Mouse (Mus musculus) myocyte (in vitro differentiated cells): ENCODE results near the gene Cs. TPM values are rescaled to one million over a fixed set of nuclear protein-coding genes. Genes with fewer than 3 reads are reported as not detected.
A peak's percentile ranks its signal among the peaks of the same experiment; 100 is the strongest.

Source experiments
- H3K27me3 ChIP-seq: one replicate; pipeline ENCODE4 v1.6.1; 2011; ENCODE audit not compliant: control insufficient read depth, insufficient read depth, insufficient read length
- H3K36me3 ChIP-seq: one replicate; pipeline ENCODE4 v1.6.1; 2011; ENCODE audit not compliant: control insufficient read depth, insufficient read depth
- H3K4me2 ChIP-seq: one replicate; pipeline ENCODE4 v1.6.1; 2011; ENCODE audit warnings: low read depth, control low read depth
- H3K4me3 ChIP-seq: one replicate; pipeline ENCODE4 v1.5.1; 2011; ENCODE audit warnings: mild to moderate bottlenecking, control low read depth, moderate library complexity
- H3K79me2 ChIP-seq: one replicate; pipeline ENCODE4 v1.6.1; 2011; ENCODE audit not compliant: control insufficient read depth, insufficient read depth
- H3ac ChIP-seq: one replicate; pipeline ENCODE4 v1.6.1; 2011; ENCODE audit not compliant: control insufficient read depth, insufficient read length
- CEBPB ChIP-seq: IDR thresholded peaks from 2 replicates; pipeline ENCODE4 v1.6.1; 2011; ENCODE audit warnings: mild to moderate bottlenecking, moderate library complexity; ENCODE audit not compliant: poor library complexity, insufficient read depth, severe bottlenecking
- E2F4 ChIP-seq: IDR thresholded peaks from one replicate; pipeline ENCODE4 v1.6.1; 2011; ENCODE audit warnings: mild to moderate bottlenecking, control low read depth, moderate library complexity; ENCODE audit not compliant: insufficient read depth
- MAX ChIP-seq: IDR thresholded peaks from one replicate; pipeline ENCODE4 v1.6.1; 2011; ENCODE audit warnings: low read depth, mild to moderate bottlenecking, control low read depth
- MYOD1 ChIP-seq, 3 experiments: IDR thresholded peaks; one replicate each; pipeline ENCODE4 v1.6.1; 2011; ENCODE audit warnings: control low read depth in 2 of 3, low read depth in 2 of 3, mild to moderate bottlenecking in 2 of 3, moderate library complexity in 1 of 3; ENCODE audit not compliant: insufficient read length in 2 of 3, control insufficient read depth in 1 of 3
- MYOG ChIP-seq, 3 experiments: IDR thresholded peaks; one replicate each; pipeline ENCODE4 v1.6.1; 2011; ENCODE audit warnings: control low read depth in 2 of 3, low read depth in 2 of 3, mild to moderate bottlenecking in 2 of 3; ENCODE audit not compliant: insufficient read length in 2 of 3, control insufficient read depth in 1 of 3, insufficient read depth in 1 of 3
- POLR2A ChIP-seq: IDR thresholded peaks from one replicate; pipeline ENCODE4 v1.6.1; 2011; ENCODE audit warnings: low read depth, mild to moderate bottlenecking, control low read depth, moderate library complexity; ENCODE audit not compliant: insufficient read length
- POLR2AphosphoS2 ChIP-seq: IDR thresholded peaks from one replicate; pipeline ENCODE4 v1.6.1; 2011; ENCODE audit warnings: low read depth, control low read depth; ENCODE audit not compliant: insufficient read length
- REST ChIP-seq: IDR thresholded peaks from one replicate; pipeline ENCODE4 v1.6.1; 2011; ENCODE audit warnings: mild to moderate bottlenecking, control low read depth, moderate library complexity; ENCODE audit not compliant: insufficient read depth, insufficient read length
- SRF ChIP-seq: IDR thresholded peaks from one replicate; pipeline ENCODE4 v1.6.1; 2011; ENCODE audit warnings: low read depth; ENCODE audit not compliant: control insufficient read depth, insufficient read length
- TCF12 ChIP-seq: IDR thresholded peaks from one replicate; pipeline ENCODE4 v1.6.1; 2011; ENCODE audit warnings: mild to moderate bottlenecking, control low read depth; ENCODE audit not compliant: poor library complexity, insufficient read depth, severe bottlenecking
- TCF3 ChIP-seq: IDR thresholded peaks from one replicate; pipeline ENCODE4 v1.6.1; 2011; ENCODE audit warnings: low read depth, control low read depth; ENCODE audit not compliant: insufficient read length
- USF1 ChIP-seq: IDR thresholded peaks from one replicate; pipeline ENCODE4 v1.6.1; 2011; ENCODE audit warnings: low read depth, mild to moderate bottlenecking, control low read depth, moderate library complexity
- polyA plus RNA-seq: library from polyadenylated mRNA; unstranded; fragments of >200 nt; fragmentation: generic; extraction: Trizol; gene quantifications from one replicate; pipeline ENCODE4 v1.2.1, GENCODE M21; 2012; ENCODE audit warnings: missing spikeins

The Cs gene
- polyA plus RNA-seq, 1 experiment, result 253 TPM

- Histone ChIP-seq H3ac (no peak overlapping the region), H3K4me3 (no peak overlapping the region), H3K36me3 (no peaks in the 10 kb centered on the region), H3K4me2 (peak overlapping the region; percentile 0), H3K27me3 (no peaks in the 10 kb centered on the region), H3K79me2 (peaks cover 9% of the 10 kb centered on the region)
- TF ChIP-seq TCF3 (no peak), REST (no peak), USF1 (peak; percentile 62), MYOD1 (IDR thresholded peaks at IDR 0.05; ENCODE audit: control insufficient read depth in 1 of 3, insufficient read length in 2 of 3, low read depth in 2 of 3) (no peak), SRF (no peak)
These were observed 35.6 kb downstream of the Cs start for GRCm38 (mm10) chr10:128372989-128373748.

DNA sequence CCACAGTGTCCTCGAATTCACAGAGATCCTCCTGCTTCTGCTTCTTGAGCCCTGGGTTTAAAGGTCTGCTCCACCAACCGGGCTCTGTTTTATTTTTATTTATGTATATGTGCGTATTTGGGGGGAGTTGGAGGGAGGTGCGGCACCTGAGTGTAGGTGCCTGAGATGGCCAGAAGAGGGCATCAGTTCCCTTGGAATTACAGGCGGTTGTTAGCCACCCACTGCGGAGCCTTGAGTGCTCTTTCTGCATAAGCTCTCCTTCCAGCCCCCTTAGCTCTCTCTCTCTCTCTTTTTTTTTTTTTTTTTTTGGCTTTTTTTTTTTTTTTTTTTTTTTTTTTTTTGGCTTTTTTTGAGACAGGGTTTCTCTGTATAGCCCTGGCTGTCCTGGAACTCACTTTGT, 36.9 kb downstream of the Cs start:
- peaks cover 3% of the 10 kb centered on the region for H3K36me3 ChIP-seq
- no peak overlapping the region for H3K4me2 ChIP-seq
- H3K79me2 ChIP-seq, result peaks cover 20% of the 10 kb centered on the region
- no peaks in the 10 kb centered on the region for H3K27me3 ChIP-seq
- TF ChIP-seq TCF12 (no peak), POLR2A (no peak)
- no peak overlapping the region for H3K4me3 ChIP-seq
- no peak overlapping the region for H3ac ChIP-seq

GRCm38 (mm10) chr10:128376099-128376454, 38.5 kb downstream of the Cs start:
- no peak for TF ChIP-seq TCF12
- TF ChIP-seq E2F4, result no peak
- TF ChIP-seq POLR2AphosphoS2, result no peak
- no peak for TF ChIP-seq POLR2A
- TF ChIP-seq CEBPB, result no peak
- TF ChIP-seq MYOG (IDR thresholded peaks at IDR 0.05; ENCODE audit: control insufficient read depth in 1 of 3, insufficient read depth in 1 of 3, insufficient read length in 2 of 3, low read depth in 2 of 3), result no peak
- no peak for TF ChIP-seq MAX
- no peak for TF ChIP-seq USF1
- TF ChIP-seq TCF3, result no peak
- TF ChIP-seq SRF, result no peak
- TF ChIP-seq MYOD1 (IDR thresholded peaks at IDR 0.05; ENCODE audit: control insufficient read depth in 1 of 3, insufficient read length in 2 of 3, low read depth in 2 of 3), result no peak
- no peak for TF ChIP-seq REST
- Histone ChIP-seq H3ac (peak overlapping the region; percentile 35), H3K27me3 (no peaks in the 10 kb centered on the region), H3K79me2 (peaks cover 27% of the 10 kb centered on the region), H3K4me2 (peak overlapping the region; percentile 97), H3K4me3 (peak overlapping the region; percentile 56), H3K36me3 (peaks cover 18% of the 10 kb centered on the region)

GRCm38 (mm10) chr10:128376455-128377211, 39.1 kb downstream of the Cs start, which contains the start of gene Ankrd52:
Gene Ankrd52, plus strand, starts transcription at chr10:128377115.
- Histone ChIP-seq H3K4me2 (peak within 1 kb of the TSS; percentile 97), H3K36me3 (peaks cover 18% of the 10 kb centered on the region), H3K79me2 (peaks cover 27% of the 10 kb centered on the region), H3ac (peak within 1 kb of the TSS; percentile 35), H3K4me3 (peak within 1 kb of the TSS; percentile 56), H3K27me3 (no peaks in the 10 kb centered on the region)
- TF ChIP-seq REST (no peak), POLR2A (peak; percentile 74), SRF (no peak), E2F4 (peak; percentile 18), POLR2AphosphoS2 (peak; percentile 87), MYOG (IDR thresholded peaks at IDR 0.05; ENCODE audit: control insufficient read depth in 1 of 3, insufficient read depth in 1 of 3, insufficient read length in 2 of 3, low read depth in 2 of 3) (peak in 1 of 3 experiments; percentile 32)

DNA sequence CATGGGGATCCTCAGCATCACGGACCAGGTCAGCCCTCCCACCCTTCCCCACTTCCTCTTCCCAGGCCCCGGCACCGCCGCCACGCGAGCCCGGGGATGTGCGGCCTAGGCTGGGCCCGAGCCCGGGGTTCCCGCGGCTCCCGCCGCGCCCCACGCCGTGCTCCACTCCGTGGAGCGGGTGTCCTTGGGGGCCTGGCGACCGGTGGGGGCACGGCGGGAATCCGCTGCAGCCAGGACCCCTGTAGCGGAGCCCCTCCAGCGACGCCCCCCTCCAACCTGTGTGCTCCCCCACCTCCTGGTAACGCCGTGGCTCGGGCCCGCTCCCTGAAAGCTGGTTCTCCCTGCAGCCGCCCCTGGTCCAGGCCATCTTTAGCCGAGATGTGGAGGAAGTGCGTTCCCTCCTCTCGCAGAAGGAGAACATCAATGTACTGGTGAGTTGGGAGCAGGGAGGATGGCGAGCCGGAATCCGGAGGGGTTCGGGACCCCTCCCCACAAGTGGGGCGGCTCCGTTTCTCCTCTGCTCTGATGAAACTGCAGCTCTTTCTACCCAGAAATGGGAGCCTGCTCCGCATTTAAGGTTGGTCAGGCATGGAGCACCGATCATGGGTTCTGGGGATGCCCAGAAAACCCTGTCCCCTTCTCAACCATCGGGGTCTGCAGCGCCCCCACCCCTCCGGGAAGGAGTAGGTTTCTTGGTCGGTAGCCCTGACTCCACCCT, 39.8 kb downstream of the Cs start:
- H3ac ChIP-seq, result peak overlapping the region; percentile 35
- H3K36me3 ChIP-seq, result peaks cover 18% of the 10 kb centered on the region
- no peak for TF ChIP-seq SRF
- no peak for TF ChIP-seq E2F4
- no peak for TF ChIP-seq POLR2AphosphoS2
- no peak for TF ChIP-seq POLR2A
- no peak for TF ChIP-seq MYOG (IDR thresholded peaks at IDR 0.05; ENCODE audit: control insufficient read depth in 1 of 3, insufficient read depth in 1 of 3, insufficient read length in 2 of 3, low read depth in 2 of 3)
- no peak for TF ChIP-seq USF1
- no peak for TF ChIP-seq REST
- no peak for TF ChIP-seq TCF3
- no peak for TF ChIP-seq TCF12
- no peak for TF ChIP-seq CEBPB
- TF ChIP-seq MYOD1 (IDR thresholded peaks at IDR 0.05; ENCODE audit: control insufficient read depth in 1 of 3, insufficient read length in 2 of 3, low read depth in 2 of 3), result no peak
- no peak for TF ChIP-seq MAX
- peaks cover 27% of the 10 kb centered on the region for H3K79me2 ChIP-seq
- no peaks in the 10 kb centered on the region for H3K27me3 ChIP-seq
- peak overlapping the region; percentile 92 for H3K4me2 ChIP-seq
- H3K4me3 ChIP-seq, result peak overlapping the region; percentile 56
